Mouse (Mus musculus): Measurements from ENCODE around the gene Mas1. TPM values are rescaled to one million over a fixed set of nuclear protein-coding genes. Genes with fewer than 3 reads are reported as not detected.

Gene Mas1
- polyA plus RNA-seq, 1 experiment from 2014 or later: 0.66 TPM

DNA sequence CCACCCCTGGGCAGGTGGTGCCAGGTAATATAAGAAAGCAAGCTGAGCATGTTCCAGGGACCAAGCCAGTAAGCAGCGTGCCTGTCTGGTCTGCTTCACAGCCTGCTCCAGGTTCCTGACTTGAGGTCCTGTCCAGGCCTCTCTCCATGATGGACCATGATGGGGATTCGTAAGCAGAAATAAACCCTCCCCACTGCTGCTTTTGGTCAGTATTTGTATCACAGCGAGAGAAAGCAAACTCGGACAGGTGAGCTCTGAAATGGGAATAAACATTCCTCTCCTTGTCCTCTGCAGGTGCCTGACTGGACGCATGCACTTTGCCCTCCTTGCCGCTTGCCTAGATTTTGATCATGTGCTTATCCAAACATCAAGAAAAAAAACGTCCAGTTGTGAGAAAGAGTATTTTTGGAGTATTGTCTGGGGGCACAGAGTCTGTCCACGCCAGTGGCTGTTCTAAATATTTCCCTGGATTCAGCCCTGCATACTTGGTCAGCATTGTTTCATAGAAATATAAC lies 8.9 kb downstream of the Mas1 start:
- H3K36me3 ChIP-seq (ENCODE audit: control insufficient read depth, insufficient read depth, low read length): no peaks in the 10 kb centered on the region
- no peak overlapping the region for H3K27ac ChIP-seq (ENCODE audit: low read depth, low read length)
- no peak overlapping the region for H3K4me2 ChIP-seq (replicated peaks; ENCODE audit: low read depth, low read length)
- H3K4me3 ChIP-seq (ENCODE audit: low read length): no peak overlapping the region
- no peaks in the 10 kb centered on the region for H3K9me3 ChIP-seq (ENCODE audit: control insufficient read depth, low read length)
- no peaks in the 10 kb centered on the region for H3K4me1 ChIP-seq (ENCODE audit: control insufficient read depth, insufficient read depth, low read length)
- ATAC-seq (ENCODE audit: low FRiP score, low TSS enrichment): no peak
- WGBS: 76% methylated on average over 8 of the region's 8 CpGs
- no peak overlapping the region for H3K9ac ChIP-seq (ENCODE audit: low read depth, low read length)
- H3K27me3 ChIP-seq (ENCODE audit: control insufficient read depth, insufficient read depth, low read length): no peaks in the 10 kb centered on the region

DNA sequence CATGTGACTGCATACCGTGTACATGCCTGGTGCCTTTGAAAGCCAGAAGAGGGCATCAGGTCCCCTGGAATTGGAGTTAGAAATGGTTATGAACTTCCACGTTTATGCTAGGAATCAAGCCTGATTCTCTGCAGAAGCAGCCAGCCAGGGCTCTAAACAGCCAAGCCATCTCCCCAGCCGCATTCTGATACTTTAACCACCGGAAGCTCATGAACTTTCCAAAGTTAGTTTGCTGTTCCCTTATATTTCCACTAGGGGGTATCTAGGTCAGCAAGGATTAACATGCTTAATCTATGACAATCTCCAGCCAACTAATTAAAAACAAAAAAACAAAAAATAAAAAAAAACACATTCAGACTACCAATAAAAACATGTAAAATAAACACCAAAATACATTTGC lies 9.9 kb downstream of the Mas1 start:
- H3K27me3 ChIP-seq (ENCODE audit: control insufficient read depth, insufficient read depth, low read length): no peaks in the 10 kb centered on the region
- WGBS: 39% methylated on average over 4 of the region's 4 CpGs
- H3K4me1 ChIP-seq (ENCODE audit: control insufficient read depth, insufficient read depth, low read length): no peaks in the 10 kb centered on the region
- no peaks in the 10 kb centered on the region for H3K9me3 ChIP-seq (ENCODE audit: control insufficient read depth, low read length)
- no peak overlapping the region for H3K4me2 ChIP-seq (replicated peaks; ENCODE audit: low read depth, low read length)
- no peak overlapping the region for H3K4me3 ChIP-seq (ENCODE audit: low read length)
- no peak for ATAC-seq (ENCODE audit: low FRiP score, low TSS enrichment)
- no peak overlapping the region for H3K9ac ChIP-seq (ENCODE audit: low read depth, low read length)
- no peak overlapping the region for H3K27ac ChIP-seq (ENCODE audit: low read depth, low read length)
- no peaks in the 10 kb centered on the region for H3K36me3 ChIP-seq (ENCODE audit: control insufficient read depth, insufficient read depth, low read length)

DNA sequence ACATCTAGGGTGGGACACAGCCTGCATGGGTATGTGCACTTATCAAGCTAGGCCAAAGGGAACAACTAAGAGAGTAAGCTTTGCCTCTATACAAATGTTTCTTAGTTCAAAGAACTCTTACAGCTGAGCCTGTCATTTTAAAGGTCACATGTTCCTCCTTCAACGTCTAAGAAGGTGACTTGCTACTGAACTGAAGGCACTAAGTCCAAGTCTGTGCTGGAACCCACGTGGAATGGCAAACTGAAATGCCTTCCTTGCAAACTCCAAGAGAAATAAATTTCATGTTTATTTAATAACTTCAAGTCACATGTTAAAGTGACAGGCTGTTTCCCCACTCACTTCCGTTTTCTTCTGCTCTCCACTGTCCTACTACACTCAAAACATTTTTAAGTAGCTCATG lies 10.5 kb downstream of the Mas1 start:
- no peak overlapping the region for H3K4me3 ChIP-seq (ENCODE audit: low read length)
- no peaks in the 10 kb centered on the region for H3K9me3 ChIP-seq (ENCODE audit: control insufficient read depth, low read length)
- H3K9ac ChIP-seq (ENCODE audit: low read depth, low read length): no peak overlapping the region
- H3K4me1 ChIP-seq (ENCODE audit: control insufficient read depth, insufficient read depth, low read length): no peaks in the 10 kb centered on the region
- ATAC-seq (ENCODE audit: low FRiP score, low TSS enrichment): no peak
- H3K27me3 ChIP-seq (ENCODE audit: control insufficient read depth, insufficient read depth, low read length): no peaks in the 10 kb centered on the region
- WGBS: 38% methylated on average over 3 of the region's 3 CpGs
- H3K36me3 ChIP-seq (ENCODE audit: control insufficient read depth, insufficient read depth, low read length): no peaks in the 10 kb centered on the region
- H3K4me2 ChIP-seq (replicated peaks; ENCODE audit: low read depth, low read length): no peak overlapping the region
- H3K27ac ChIP-seq (ENCODE audit: low read depth, low read length): no peak overlapping the region

DNA sequence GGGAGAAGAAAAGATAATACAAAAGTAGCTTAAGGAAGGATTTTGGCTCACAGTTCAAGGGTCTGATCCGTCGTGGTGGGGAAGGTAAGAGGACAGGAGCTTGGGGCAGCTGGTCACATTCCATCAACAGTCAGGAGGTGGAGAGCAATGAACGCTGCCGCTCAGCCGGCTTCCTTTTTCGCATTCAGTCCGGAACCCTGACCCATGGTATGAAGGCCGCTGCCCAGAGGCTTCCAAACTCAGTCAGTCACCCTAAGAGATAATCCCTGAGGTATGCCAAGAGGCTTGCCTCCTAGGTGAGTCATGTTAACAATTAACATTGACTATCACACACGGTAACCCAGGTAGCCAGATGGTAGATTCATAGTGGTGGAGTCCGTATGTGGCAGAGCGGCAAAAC lies 13.6 kb downstream of the Mas1 start:
- ATAC-seq (ENCODE audit: low FRiP score, low TSS enrichment): no peak
- H3K9me3 ChIP-seq (ENCODE audit: control insufficient read depth, low read length): no peaks in the 10 kb centered on the region

DNA sequence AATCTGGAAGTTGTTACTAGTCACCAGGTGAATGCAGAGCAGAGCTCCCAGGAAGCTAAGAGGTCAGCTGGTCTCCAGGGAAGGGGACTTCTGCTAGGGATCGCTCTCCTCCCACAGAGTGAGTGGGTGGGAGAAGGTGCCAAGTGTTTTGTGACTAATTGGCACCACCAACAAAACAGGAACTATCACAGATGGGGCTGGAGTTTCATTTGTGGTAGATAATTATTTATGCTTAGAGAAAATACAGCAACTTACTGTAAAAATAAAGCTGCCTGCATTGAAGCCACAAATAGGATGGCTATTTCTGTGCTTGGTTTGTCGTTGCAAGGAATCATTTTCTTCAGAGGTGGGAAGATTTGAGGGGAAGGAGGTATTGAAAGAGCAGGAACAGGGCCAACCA lies 14.1 kb downstream of the Mas1 start:
- no peak overlapping the region for H3K4me2 ChIP-seq (replicated peaks; ENCODE audit: low read depth, low read length)
- no peak overlapping the region for H3K4me3 ChIP-seq (ENCODE audit: low read length)
- no peaks in the 10 kb centered on the region for H3K9me3 ChIP-seq (ENCODE audit: control insufficient read depth, low read length)
- no peaks in the 10 kb centered on the region for H3K27me3 ChIP-seq (ENCODE audit: control insufficient read depth, insufficient read depth, low read length)
- no peak for ATAC-seq (ENCODE audit: low FRiP score, low TSS enrichment)
- no peaks in the 10 kb centered on the region for H3K36me3 ChIP-seq (ENCODE audit: control insufficient read depth, insufficient read depth, low read length)
- no peak overlapping the region for H3K9ac ChIP-seq (ENCODE audit: low read depth, low read length)
- H3K27ac ChIP-seq (ENCODE audit: low read depth, low read length): no peak overlapping the region
- no peaks in the 10 kb centered on the region for H3K4me1 ChIP-seq (ENCODE audit: control insufficient read depth, insufficient read depth, low read length)
- 66% methylated on average over 2 of the region's 2 CpGs for WGBS

More for the DNA sequence above, 13.6 kb downstream of the Mas1 start:
- Histone ChIP-seq H3K4me1 (ENCODE audit: control insufficient read depth, insufficient read depth, low read length) (no peaks in the 10 kb centered on the region), H3K27ac (ENCODE audit: low read depth, low read length) (no peak overlapping the region), H3K36me3 (ENCODE audit: control insufficient read depth, insufficient read depth, low read length) (no peaks in the 10 kb centered on the region), H3K27me3 (ENCODE audit: control insufficient read depth, insufficient read depth, low read length) (no peaks in the 10 kb centered on the region), H3K4me2 (replicated peaks; ENCODE audit: low read depth, low read length) (no peak overlapping the region), H3K4me3 (ENCODE audit: low read length) (no peak overlapping the region), H3K9ac (ENCODE audit: low read depth, low read length) (no peak overlapping the region)
- WGBS: 96% methylated on average over 11 of the region's 11 CpGs

DNA sequence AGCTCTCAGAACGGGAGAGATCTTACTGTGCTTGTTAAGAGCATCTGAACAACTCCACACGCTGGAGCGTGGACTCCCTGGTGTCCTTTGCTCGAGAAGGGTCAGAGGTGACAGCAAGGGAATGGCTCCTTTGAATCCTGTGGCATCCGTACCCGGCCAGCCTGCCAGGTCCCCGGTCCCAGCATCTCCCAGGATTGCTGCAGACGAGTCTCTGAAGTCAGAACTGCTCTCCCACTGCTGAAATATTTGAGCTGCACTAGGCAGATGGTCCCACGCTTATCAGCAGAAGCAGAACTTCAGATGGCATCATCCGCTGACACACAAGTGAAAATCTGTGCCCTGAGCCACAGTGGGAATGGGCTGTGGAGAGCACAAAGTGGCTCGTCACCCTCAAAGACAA lies 16.3 kb downstream of the Mas1 start:
- Histone ChIP-seq H3K36me3 (ENCODE audit: control insufficient read depth, insufficient read depth, low read length) (no peaks in the 10 kb centered on the region), H3K27me3 (ENCODE audit: control insufficient read depth, insufficient read depth, low read length) (no peaks in the 10 kb centered on the region), H3K9me3 (ENCODE audit: control insufficient read depth, low read length) (no peaks in the 10 kb centered on the region), H3K4me1 (ENCODE audit: control insufficient read depth, insufficient read depth, low read length) (no peaks in the 10 kb centered on the region), H3K4me2 (replicated peaks; ENCODE audit: low read depth, low read length) (no peak overlapping the region), H3K4me3 (ENCODE audit: low read length) (no peak overlapping the region), H3K9ac (ENCODE audit: low read depth, low read length) (no peak overlapping the region), H3K27ac (ENCODE audit: low read depth, low read length) (no peak overlapping the region)
- ATAC-seq (ENCODE audit: low FRiP score, low TSS enrichment): no peak
- 72% methylated on average over 11 of the region's 11 CpGs for WGBS

DNA sequence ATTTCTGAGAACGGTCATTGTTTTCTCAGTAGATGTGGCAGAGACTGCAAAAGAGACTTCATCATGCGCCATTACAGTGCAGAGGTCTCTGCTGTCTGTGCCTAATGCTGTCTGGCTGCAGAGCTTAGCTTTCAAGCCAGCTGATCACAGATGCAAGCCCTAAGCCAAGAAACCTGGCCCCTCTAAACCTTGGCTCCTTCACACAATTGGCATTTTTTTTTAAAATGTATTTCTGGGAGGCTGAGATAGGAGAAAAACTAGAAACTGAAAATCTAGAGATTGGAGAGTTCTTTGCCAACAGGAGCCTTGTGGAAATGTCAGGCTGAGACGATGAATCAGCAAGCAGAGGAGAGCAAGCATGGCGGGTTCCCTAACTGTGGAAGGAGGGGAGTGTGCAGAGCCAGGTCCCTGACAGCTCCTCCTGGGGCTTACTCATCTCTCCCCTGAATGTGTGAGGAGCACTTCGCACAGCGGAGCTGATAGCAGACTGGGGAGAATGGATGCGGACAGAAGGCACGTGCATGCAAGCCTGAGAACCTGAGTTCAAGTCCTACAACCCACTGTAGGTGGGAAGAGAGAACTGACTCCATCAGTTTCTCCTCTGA lies 18.1 kb downstream of the Mas1 start:
- 88% methylated on average over 8 of the region's 8 CpGs for WGBS
- H3K4me2 ChIP-seq (replicated peaks; ENCODE audit: low read depth, low read length): no peak overlapping the region
- no peaks in the 10 kb centered on the region for H3K9me3 ChIP-seq (ENCODE audit: control insufficient read depth, low read length)
- H3K36me3 ChIP-seq (ENCODE audit: control insufficient read depth, insufficient read depth, low read length): no peaks in the 10 kb centered on the region
- no peaks in the 10 kb centered on the region; the same call in 1 of the 2 replicates for H3K4me1 ChIP-seq (ENCODE audit: control insufficient read depth, insufficient read depth, low read length)
- H3K9ac ChIP-seq (ENCODE audit: low read depth, low read length): no peak overlapping the region
- no peaks in the 10 kb centered on the region for H3K27me3 ChIP-seq (ENCODE audit: control insufficient read depth, insufficient read depth, low read length)
- no peak for ATAC-seq (ENCODE audit: low FRiP score, low TSS enrichment)
- no peak overlapping the region for H3K4me3 ChIP-seq (ENCODE audit: low read length)
- H3K27ac ChIP-seq (ENCODE audit: low read depth, low read length): no peak overlapping the region

DNA sequence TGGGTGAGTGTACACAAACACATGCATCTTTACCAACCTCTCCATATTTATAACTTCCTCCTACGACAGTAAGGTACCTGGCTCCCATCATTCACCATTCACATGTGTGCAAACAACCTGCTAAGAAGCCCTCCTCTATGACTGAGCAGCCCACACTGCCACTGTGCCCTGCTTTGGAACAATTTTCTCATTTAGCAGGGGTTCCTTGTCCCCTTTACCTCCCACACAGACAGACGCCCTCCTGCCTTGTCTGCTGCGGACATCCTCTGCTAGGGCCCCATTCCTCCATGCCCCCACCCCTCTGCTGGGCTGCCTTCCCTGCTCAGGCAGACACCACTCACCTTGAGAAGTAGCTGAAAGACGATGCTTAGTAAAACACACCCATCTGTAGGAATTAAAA lies 20.2 kb downstream of the Mas1 start:
- Histone ChIP-seq H3K9me3 (ENCODE audit: control insufficient read depth, low read length) (no peaks in the 10 kb centered on the region), H3K4me3 (ENCODE audit: low read length) (no peak overlapping the region), H3K4me2 (replicated peaks; ENCODE audit: low read depth, low read length) (no peak overlapping the region), H3K36me3 (ENCODE audit: control insufficient read depth, insufficient read depth, low read length) (no peaks in the 10 kb centered on the region), H3K27me3 (ENCODE audit: control insufficient read depth, insufficient read depth, low read length) (no peaks in the 10 kb centered on the region), H3K27ac (ENCODE audit: low read depth, low read length) (no peak overlapping the region), H3K4me1 (ENCODE audit: control insufficient read depth, insufficient read depth, low read length) (no peaks in the 10 kb centered on the region; the same call in 1 of the 2 replicates), H3K9ac (ENCODE audit: low read depth, low read length) (no peak overlapping the region)
- 45% methylated on average over 4 of the region's 4 CpGs for WGBS
- ATAC-seq (ENCODE audit: low FRiP score, low TSS enrichment): no peak

DNA sequence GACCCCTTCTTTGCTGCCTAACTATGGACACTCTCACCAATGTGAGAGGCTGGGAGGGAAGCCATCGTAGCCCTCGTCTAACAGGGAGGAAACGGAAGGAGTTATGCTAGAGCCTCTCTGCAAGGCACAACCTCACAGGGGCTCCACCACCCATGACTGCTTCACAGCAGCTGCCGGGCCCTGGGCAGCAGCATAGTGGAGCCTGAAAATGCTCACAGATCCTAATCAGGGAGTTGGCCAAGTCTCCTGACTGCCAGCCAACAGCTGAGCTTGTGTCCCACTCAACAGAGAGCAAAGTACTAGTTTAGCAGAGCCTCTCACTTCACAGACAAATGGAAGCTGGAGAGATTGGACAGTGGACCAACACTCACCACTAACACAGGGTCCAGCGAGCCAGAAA lies 21.5 kb downstream of the Mas1 start:
- H3K4me3 ChIP-seq (ENCODE audit: low read length): no peak overlapping the region
- 62% methylated on average over 5 of the region's 5 CpGs for WGBS
- H3K4me2 ChIP-seq (replicated peaks; ENCODE audit: low read depth, low read length): no peak overlapping the region
- no peaks in the 10 kb centered on the region for H3K9me3 ChIP-seq (ENCODE audit: control insufficient read depth, low read length)
- no peak overlapping the region for H3K9ac ChIP-seq (ENCODE audit: low read depth, low read length)
- no peaks in the 10 kb centered on the region; the same call in 1 of the 2 replicates for H3K4me1 ChIP-seq (ENCODE audit: control insufficient read depth, insufficient read depth, low read length)
- no peaks in the 10 kb centered on the region for H3K36me3 ChIP-seq (ENCODE audit: control insufficient read depth, insufficient read depth, low read length)
- peak overlapping the region; percentile 65 for H3K27ac ChIP-seq (ENCODE audit: low read depth, low read length)
- peak; percentile 24; the same call in 1 of the 2 replicates for ATAC-seq (ENCODE audit: low FRiP score, low TSS enrichment)
- H3K27me3 ChIP-seq (ENCODE audit: control insufficient read depth, insufficient read depth, low read length): no peaks in the 10 kb centered on the region
